Mouse (Mus musculus) liver, adult 2 months (tissue): ENCODE results near the gene Lrrc8c.

Experiments used
- CTCF ChIP-seq: fragments of 200-500 bp; IDR thresholded peaks from 2 replicates; pipeline ENCODE4 v1.5.1; 2011; ENCODE audit warnings: low read depth, low read length, control low read depth
- POLR2A ChIP-seq: fragments of 200-500 bp; IDR thresholded peaks from 2 replicates; pipeline ENCODE4 v1.6.1; 2011; ENCODE audit warnings: low read length, control low read depth; ENCODE audit not compliant: insufficient read depth; ENCODE audit errors: extremely low read depth

GRCm38 (mm10) chr5:105490211-105490610, 29.0 kb upstream of the Lrrc8c start:
- no peak for TF ChIP-seq CTCF
- no peak for TF ChIP-seq POLR2A
